Mouse (Mus musculus) liver, postnatal 0 days (tissue): ENCODE data around the gene Nr4a3.

ENCODE experiments used
- CTCF ChIP-seq: sonication (generic); IDR thresholded peaks from 2 replicates; pipeline ENCODE4 v1.5.1; 2016; ENCODE audit warnings: antibody characterized with exemption, low read depth
- EP300 ChIP-seq: IDR thresholded peaks from 2 replicates; pipeline ENCODE4 v1.6.1; 2016; ENCODE audit warnings: antibody characterized with exemption, low read depth, mild to moderate bottlenecking

DNA sequence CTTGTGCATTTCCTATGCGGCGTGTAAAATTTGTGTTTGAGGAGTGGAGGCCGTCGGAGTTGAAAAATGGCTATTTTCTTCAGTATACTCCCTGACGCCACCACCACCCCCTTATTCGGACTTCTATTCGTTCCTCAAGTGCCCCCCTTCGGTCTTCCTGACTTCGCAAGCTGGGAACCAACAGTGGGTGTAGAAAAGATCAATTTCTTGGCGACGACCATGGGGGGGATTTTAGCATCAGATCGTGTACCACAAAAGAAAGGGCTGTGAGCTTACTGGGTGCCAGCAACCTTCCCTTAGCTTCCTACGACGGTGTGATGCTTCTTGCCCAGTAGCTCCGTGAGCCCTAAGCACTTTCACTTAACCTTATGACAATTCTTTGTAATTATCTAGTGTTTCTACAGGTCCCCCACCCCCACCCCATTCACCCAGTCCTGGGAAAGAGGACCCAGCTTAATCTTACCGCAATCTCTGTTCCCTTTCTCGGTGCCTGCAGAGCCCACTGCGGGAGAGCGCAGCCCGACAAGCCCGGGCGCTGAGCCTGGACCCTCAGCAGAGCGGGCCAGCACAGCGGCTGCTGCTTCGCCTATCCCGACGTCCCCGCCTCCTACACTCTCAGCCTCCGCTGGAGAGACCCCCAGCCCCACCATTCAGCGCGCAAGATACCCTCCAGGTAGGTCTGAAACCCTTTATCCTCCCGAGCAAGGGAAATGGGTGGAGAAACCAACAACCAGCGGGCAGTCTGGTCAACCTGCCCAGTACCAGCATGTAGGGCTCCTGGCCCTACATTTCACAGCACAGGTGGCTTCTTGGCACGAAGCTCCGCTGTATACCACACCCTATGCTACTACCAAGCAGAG is 3.7 kb downstream of the Nr4a3 start:
- TF ChIP-seq EP300 = no peak
- no peak for TF ChIP-seq CTCF
